Comparison of ENCODE assay signal across 18 mouse cellular contexts in genomic region chr3:130385856-130386255, GRCm38 (mm10).
A peak's percentile ranks its signal among the peaks of the same experiment; 100 is the strongest.
DNase-seq lines count a peak whose midpoint lies in the region; ATAC-seq and TF ChIP-seq lines count a peak whose summit lies in the region.
"Had no signal": no experiment of that assay in that cellular context is flagged by ENCODE, and none has a peak within 500 bp of the region (broad histone marks: within the 10 kb centered on the region; RNA-seq: fewer than 3 reads in every experiment).

No protein-coding gene starts in this region.

- no peak for TF ChIP-seq CTCF in lung, embryonic 14.5 days (IDR thresholded peaks at IDR 0.05; ENCODE audit: low read depth)
- no peak for TF ChIP-seq CTCF in brain, embryonic 14.5 days (IDR thresholded peaks at IDR 0.05; ENCODE audit: borderline replicate concordance, extremely low read depth, insufficient read depth, insufficient read length)

- H3K9me3 ChIP-seq in heart, embryonic 15.5 days (replicated peaks) = no peaks in the 10 kb centered on the region
- no peaks in the 10 kb centered on the region for H3K9me3 ChIP-seq in lung, embryonic 14.5 days (ENCODE audit: low read depth, low read length)
- H3K9me3 ChIP-seq: hindbrain, embryonic 13.5 days; kidney, embryonic 15.5 days; midbrain, embryonic 13.5 days had no signal

- no peak overlapping the region for H3K27ac ChIP-seq in heart, embryonic 15.5 days
- 0 out of 2 replicates have a peak overlapping the region, but pooled peaks have one; percentile 15 for H3K27ac ChIP-seq in lung, embryonic 14.5 days (ENCODE audit: low read depth)
- H3K27ac ChIP-seq: gastrocnemius, adult 2 months; hindbrain, embryonic 13.5 days; kidney, embryonic 15.5 days; macrophage; midbrain, embryonic 13.5 days; stomach, postnatal 0 days had no signal

- no peak overlapping the region for H3K9ac ChIP-seq in heart, embryonic 15.5 days
- H3K9ac ChIP-seq in lung, embryonic 14.5 days = no peak overlapping the region
- H3K9ac ChIP-seq: forebrain, postnatal 0 days; hindbrain, embryonic 13.5 days; kidney, embryonic 15.5 days; midbrain, embryonic 13.5 days had no signal

- H3K27me3 ChIP-seq in heart, embryonic 15.5 days = 0 out of 2 replicates have a peak, but pooled peaks cover 4% of the 10 kb centered on the region
- no peaks in the 10 kb centered on the region for H3K27me3 ChIP-seq in lung, embryonic 14.5 days (ENCODE audit: insufficient read depth, low read length)
- H3K27me3 ChIP-seq: hindbrain, embryonic 13.5 days; kidney, embryonic 15.5 days; midbrain, embryonic 13.5 days had no signal

- TF ChIP-seq POLR2A in brain, embryonic 14.5 days (IDR thresholded peaks at IDR 0.05; ENCODE audit: borderline replicate concordance, extremely low read depth, insufficient read depth, insufficient read length, poor library complexity, severe bottlenecking) = no peak

- H3K36me3 ChIP-seq in heart, embryonic 15.5 days = no peaks in the 10 kb centered on the region
- no peaks in the 10 kb centered on the region for H3K36me3 ChIP-seq in lung, embryonic 14.5 days (ENCODE audit: insufficient read depth)
- H3K36me3 ChIP-seq: hindbrain, embryonic 13.5 days; kidney, embryonic 15.5 days; midbrain, embryonic 13.5 days had no signal

- 11% methylated on average over 4 of the region's 4 CpGs for WGBS in heart, embryonic 15.5 days
- WGBS in lung, embryonic 14.5 days = 21% methylated on average over 4 of the region's 4 CpGs

- ATAC-seq in heart, embryonic 15.5 days (replicated peaks; ENCODE audit: insufficient number of reproducible peaks, insufficient read depth, low FRiP score, low read depth) = 0 out of 2 replicates have a peak, but pooled peaks have one; percentile 31
- no peak for ATAC-seq in lung, embryonic 14.5 days (ENCODE audit: insufficient read depth)
- ATAC-seq: forebrain, postnatal 0 days; midbrain, embryonic 13.5 days had no signal

- peaks cover 8% of the 10 kb centered on the region for H3K4me1 ChIP-seq in heart, embryonic 15.5 days (replicated peaks)
- 0 out of 2 replicates have a peak, but pooled peaks cover 5% of the 10 kb centered on the region for H3K4me1 ChIP-seq in lung, embryonic 14.5 days (ENCODE audit: insufficient read depth)
- H3K4me1 ChIP-seq: hindbrain, embryonic 13.5 days; midbrain, embryonic 13.5 days had no signal

- no peak for DNase-seq in heart, adult 18-20 months
- peak; percentile 43 for DNase-seq in lung, embryonic 14.5 days
- DNase-seq in lung, postnatal 25 days (ENCODE audit: low spot score) = no peak
- DNase-seq in brain, embryonic 14.5 days (ENCODE audit: low read depth) = peak; percentile 41
- DNase-seq in mesoderm, embryonic 11.5 days (ENCODE audit: low read depth, low spot score) = peak; percentile 55
- DNase-seq in spleen, adult 12 weeks (ENCODE audit: low spot score) = no peak
- DNase-seq: cerebellum, adult 8-10 months; forebrain, postnatal 0 days; gastrocnemius, adult 2 months; heart, postnatal 10 days; liver; retina, postnatal 1 day had no signal

- H3K4me2 ChIP-seq in heart, embryonic 15.5 days = no peak overlapping the region
- H3K4me2 ChIP-seq in lung, embryonic 14.5 days = no peak overlapping the region
- H3K4me2 ChIP-seq: hindbrain, embryonic 13.5 days; kidney, embryonic 15.5 days; midbrain, embryonic 13.5 days had no signal

- no peak overlapping the region for H3K4me3 ChIP-seq in heart, embryonic 15.5 days
- H3K4me3 ChIP-seq in lung, embryonic 14.5 days (ENCODE audit: low read depth, low read length) = no peak overlapping the region
- H3K4me3 ChIP-seq: gastrocnemius, adult 2 months; hindbrain, embryonic 13.5 days; kidney, embryonic 15.5 days; midbrain, embryonic 13.5 days had no signal

Comparison
In these comparisons a context has a peak if more than half of its experiments do, and no peak if none do; other contexts are left out.
1. DNase-seq: peak in lung, embryonic 14.5 days (single experiment), brain, embryonic 14.5 days (single experiment) and mesoderm, embryonic 11.5 days (single experiment); none in heart, adult 18-20 months (0 of 2), lung, postnatal 25 days (single experiment) and spleen, adult 12 weeks (single experiment).